Mouse (Mus musculus) midbrain, postnatal 0 days (tissue): ENCODE measurements around the gene Ppp1r12b. TPM values are rescaled to one million over a fixed set of nuclear protein-coding genes. Genes with fewer than 3 reads are reported as not detected.
A peak's percentile ranks its signal among the peaks of the same experiment; 100 is the strongest.

Source experiments
- ATAC-seq: fragments of 200-750 bp; cut with Nextera tagmentation; 2 replicates; pipeline ENCODE4 v1.8.0; 2017; ENCODE audit warnings: moderate number of reproducible peaks, mild to moderate bottlenecking, moderate TSS enrichment, moderate library complexity; ENCODE audit not compliant: low FRiP score
- DNase-seq: peaks from one replicate; pipeline ENCODE4 v3.0.0-alpha.2; 2015; ENCODE audit warnings: low spot score
- H3K27ac ChIP-seq: fragments of 300-500 bp; sonication (generic); 2 replicates; pipeline ENCODE4 v1.5.1; 2014; ENCODE audit warnings: low read depth, mild to moderate bottlenecking, low read length, mixed read lengths
- H3K27me3 ChIP-seq: fragments of 300-500 bp; sonication (generic); 2 replicates; pipeline ENCODE4 v1.6.1; 2014; ENCODE audit warnings: low read length, control low read depth, mixed read lengths; ENCODE audit not compliant: insufficient read depth
- H3K36me3 ChIP-seq: fragments of 300-500 bp; sonication (generic); 2 replicates; pipeline ENCODE4 v1.6.1; 2014; ENCODE audit warnings: low read length, control low read depth, mixed read lengths; ENCODE audit not compliant: insufficient read depth
- H3K4me1 ChIP-seq: fragments of 300-500 bp; sonication (generic); 2 replicates; pipeline ENCODE4 v1.6.1; 2014; ENCODE audit warnings: mild to moderate bottlenecking, control low read depth, antibody characterized with exemption, low read length, mixed read lengths; ENCODE audit not compliant: insufficient read depth
- H3K4me2 ChIP-seq: fragments of 300-500 bp; sonication (generic); 2 replicates; pipeline ENCODE4 v1.6.1; 2014; ENCODE audit warnings: low read depth, mild to moderate bottlenecking, low read length, mixed read lengths; ENCODE audit not compliant: poor library complexity, severe bottlenecking
- H3K4me3 ChIP-seq: fragments of 300-500 bp; sonication (generic); 2 replicates; pipeline ENCODE4 v1.5.1; 2014; ENCODE audit warnings: low read depth, mild to moderate bottlenecking, low read length, moderate library complexity
- H3K9ac ChIP-seq: fragments of 300-500 bp; sonication (generic); replicated peaks from 2 replicates; pipeline ENCODE4 v1.6.1; 2014; ENCODE audit warnings: mild to moderate bottlenecking, low read length, moderate library complexity, mixed read lengths; ENCODE audit not compliant: poor library complexity, severe bottlenecking
- H3K9me3 ChIP-seq: fragments of 300-500 bp; sonication (generic); 2 replicates; pipeline ENCODE4 v1.6.1; 2016; ENCODE audit warnings: low read length, control low read depth
- CTCF ChIP-seq: IDR thresholded peaks from 2 replicates; pipeline ENCODE4 v1.5.1; 2016; ENCODE audit warnings: antibody characterized with exemption, mild to moderate bottlenecking
- WGBS: fragments of 180-500 bp; shearing (Covaris S2); extraction: QIAGEN DNeasy Blood & Tissue Kit; methylation state at CpG from one replicate; pipeline ENCODE4 v1.1.7; 2014; 5-methylcytosine and 5-hydroxymethylcytosine counted together
- polyA plus RNA-seq: library from polyadenylated mRNA; unstranded; fragments of >200 nt; fragmentation: Nextera tagmentation; extraction: Ambion mirVana; gene quantifications from 2 replicates; pipeline ENCODE4 v1.2.1, GENCODE M21; 2015
- total RNA-seq: library from RNA; depleted of rRNA; stranded (reverse); fragments of >200 nt; gene quantifications from 2 replicates; pipeline ENCODE4 v1.2.3, GENCODE M21; 2014

Ppp1r12b gene
- total and polyA plus RNA-seq, 2 experiments from 2014 or later: 11.3 to 43.8 TPM

- H3K9me3 ChIP-seq: no peaks in the 10 kb centered on the region
- no peak for ATAC-seq
- H3K27me3 ChIP-seq: no peaks in the 10 kb centered on the region
- no peak for DNase-seq
- no peaks in the 10 kb centered on the region for H3K4me1 ChIP-seq
- 74% methylated on average over 6 of the region's 6 CpGs for WGBS
- no peak for TF ChIP-seq CTCF
- no peak overlapping the region for H3K4me3 ChIP-seq
- H3K9ac ChIP-seq: no peak overlapping the region
- H3K27ac ChIP-seq: no peak overlapping the region
- H3K36me3 ChIP-seq: peaks cover 34% of the 10 kb centered on the region; the same call in 1 of the 2 replicates
- H3K4me2 ChIP-seq: no peak overlapping the region
Measured at GRCm38 (mm10) chr1:134771353-134771752, 184.4 kb downstream of the Ppp1r12b start.

- no peak overlapping the region for H3K27ac ChIP-seq
- no peaks in the 10 kb centered on the region for H3K4me1 ChIP-seq
- ATAC-seq: no peak
- H3K27me3 ChIP-seq: no peaks in the 10 kb centered on the region
- no peak overlapping the region for H3K9ac ChIP-seq
- peaks cover 33% of the 10 kb centered on the region for H3K36me3 ChIP-seq
- 97% methylated on average over 5 of the region's 5 CpGs for WGBS
- H3K4me3 ChIP-seq: no peak overlapping the region
- no peak for DNase-seq
- no peak for TF ChIP-seq CTCF
- H3K4me2 ChIP-seq: no peak overlapping the region
- no peaks in the 10 kb centered on the region for H3K9me3 ChIP-seq
Measured at GRCm38 (mm10) chr1:134770312-134770711, 185.4 kb downstream of the Ppp1r12b start.

GRCm38 (mm10) chr1:134766448-134766847, 189.3 kb downstream of the Ppp1r12b start:
- 85% methylated on average over 4 of the region's 4 CpGs for WGBS
- H3K9me3 ChIP-seq: no peaks in the 10 kb centered on the region
- H3K9ac ChIP-seq: no peak overlapping the region
- H3K4me2 ChIP-seq: no peak overlapping the region
- H3K4me3 ChIP-seq: no peak overlapping the region
- DNase-seq: no peak
- H3K4me1 ChIP-seq: no peaks in the 10 kb centered on the region
- H3K36me3 ChIP-seq: peaks cover 17% of the 10 kb centered on the region
- H3K27me3 ChIP-seq: no peaks in the 10 kb centered on the region
- no peak for ATAC-seq
- no peak overlapping the region for H3K27ac ChIP-seq
- no peak for TF ChIP-seq CTCF

GRCm38 (mm10) chr1:134764831-134765458, 190.8 kb downstream of the Ppp1r12b start:
- Histone ChIP-seq H3K4me3 (no peak overlapping the region), H3K27ac (no peak overlapping the region), H3K4me2 (no peak overlapping the region), H3K36me3 (peaks cover 17% of the 10 kb centered on the region), H3K9me3 (no peaks in the 10 kb centered on the region), H3K4me1 (no peaks in the 10 kb centered on the region), H3K27me3 (no peaks in the 10 kb centered on the region), H3K9ac (no peak overlapping the region)
- DNase-seq (peak; percentile 34), ATAC-seq (no peak)
- 41% methylated on average over 7 of the region's 7 CpGs for WGBS
- no peak for TF ChIP-seq CTCF

- DNase-seq (no peak), ATAC-seq (no peak)
- no peak for TF ChIP-seq CTCF
- Histone ChIP-seq H3K9ac (no peak overlapping the region), H3K36me3 (peaks cover 27% of the 10 kb centered on the region), H3K27ac (no peak overlapping the region), H3K9me3 (no peaks in the 10 kb centered on the region), H3K4me1 (no peaks in the 10 kb centered on the region), H3K4me2 (no peak overlapping the region), H3K27me3 (no peaks in the 10 kb centered on the region), H3K4me3 (no peak overlapping the region)
- WGBS: 87% methylated on average over 11 of the region's 11 CpGs
Measured at GRCm38 (mm10) chr1:134763776-134764438, 191.8 kb downstream of the Ppp1r12b start.

GRCm38 (mm10) chr1:134763250-134763649, 192.5 kb downstream of the Ppp1r12b start:
- no peak for ATAC-seq

More at GRCm38 (mm10) chr1:134763250-134763649, 192.5 kb downstream of the Ppp1r12b start:
- H3K9me3 ChIP-seq: no peaks in the 10 kb centered on the region
- H3K4me3 ChIP-seq: no peak overlapping the region
- DNase-seq: no peak
- H3K9ac ChIP-seq: no peak overlapping the region
- peaks cover 23% of the 10 kb centered on the region for H3K36me3 ChIP-seq
- H3K4me2 ChIP-seq: no peak overlapping the region
- no peak for TF ChIP-seq CTCF
- no peak overlapping the region for H3K27ac ChIP-seq
- H3K27me3 ChIP-seq: no peaks in the 10 kb centered on the region
- H3K4me1 ChIP-seq: no peaks in the 10 kb centered on the region
- WGBS: 94% methylated on average over 4 of the region's 4 CpGs
